Mouse (Mus musculus): ENCODE data around the gene Gm5148. TPM values are rescaled to one million over a fixed set of nuclear protein-coding genes. Genes with fewer than 3 reads are reported as not detected.

Gm5148 gene
- total and polyA plus RNA-seq, 3 experiments = 1.0 to 147 TPM; not detected in 1

DNA sequence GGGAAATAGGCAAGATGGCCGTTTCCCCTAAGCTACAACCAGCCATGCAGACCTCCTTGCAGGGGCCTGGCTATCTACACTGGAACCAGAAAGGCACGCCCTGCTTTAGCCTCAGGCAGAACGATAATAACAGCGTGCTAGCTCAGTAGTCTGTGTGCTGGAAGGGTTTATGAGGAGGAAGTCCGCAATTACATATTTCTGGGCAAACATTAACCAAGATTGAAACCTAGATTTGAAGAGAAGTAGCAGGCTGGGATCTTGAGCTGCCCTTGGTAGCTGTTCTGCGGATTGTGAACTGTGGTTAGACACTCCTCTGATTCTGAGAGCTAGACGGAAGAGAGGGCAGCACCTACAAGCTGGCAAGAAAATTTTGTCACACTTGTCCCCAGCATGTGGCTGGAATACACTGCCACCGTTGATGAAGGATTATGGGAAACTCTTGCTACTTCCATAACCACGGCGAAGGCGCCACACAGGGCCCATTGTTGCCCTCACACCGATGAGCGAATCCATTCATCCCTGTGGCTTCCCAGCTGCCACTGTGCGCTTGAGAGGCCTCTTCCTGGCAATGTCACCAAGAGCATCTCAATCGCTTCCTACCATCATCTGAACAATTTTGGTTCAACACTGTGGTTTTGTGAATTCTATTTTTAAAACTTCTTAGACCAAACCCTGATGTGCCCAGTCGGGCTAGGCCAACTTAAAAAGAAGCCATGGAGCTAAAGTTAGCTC, 23.9 kb upstream of the Gm5148 start:
- Histone ChIP-seq H3K4me1 (ENCODE audit: control insufficient read depth in 1 of 2, insufficient read depth in 2 of 2, low read length in 2 of 2) (peaks cover 19 to 39% of the 10 kb centered on the region in 2 experiments), H3K9me3 (replicated peaks; ENCODE audit: insufficient read depth, low read length) (no peaks in the 10 kb centered on the region), H3K36me3 (ENCODE audit: control insufficient read depth in 1 of 2, insufficient read depth in 2 of 2, low read length in 2 of 2) (peaks cover 0 to 36% of the 10 kb centered on the region in 2 experiments; a peak in 2 of 4 replicates), H3K9ac (ENCODE audit: control insufficient read depth, low read depth, low read length, poor library complexity, severe bottlenecking) (peak overlapping the region; percentile 63), H3K79me2 (ENCODE audit: control insufficient read depth, insufficient read depth, low read length, poor library complexity) (no peaks in the 10 kb centered on the region), H3K27me3 (ENCODE audit: control insufficient read depth in 1 of 2, insufficient read depth in 2 of 2, low read length in 2 of 2) (no peaks in the 10 kb centered on the region), H3K27ac (ENCODE audit: control insufficient read depth, low read depth, low read length) (peak overlapping the region; percentile 97), H3K4me3 (ENCODE audit: control insufficient read depth in 1 of 2, insufficient read depth in 1 of 2, low read depth in 2 of 2, low read length in 2 of 2) (no peak overlapping the region)
- peak; percentile 95 for DNase-seq (ENCODE audit: low read depth, low spot score)
- TF ChIP-seq GABPA (IDR thresholded peaks at IDR 0.05; ENCODE audit: low read depth, low read length) = no peak
- TF ChIP-seq EP300 (IDR thresholded peaks at IDR 0.05; ENCODE audit: low read depth in 1 of 2, low read length in 2 of 2) = peak; percentile 83 to 86
- TF ChIP-seq BHLHE40 (IDR thresholded peaks at IDR 0.05; ENCODE audit: borderline replicate concordance, low read depth, low read length) = peak; percentile 64
- no peak for TF ChIP-seq SMC3 (IDR thresholded peaks at IDR 0.05; ENCODE audit: low read depth, low read length)
- no peak for TF ChIP-seq ZC3H11A (IDR thresholded peaks at IDR 0.05; ENCODE audit: low read depth, low read length)
- TF ChIP-seq CTCF (IDR thresholded peaks at IDR 0.05 in 2 of 3, conservative IDR thresholded peaks at IDR 0.05 in 1 of 3; ENCODE audit: control insufficient read depth in 1 of 3, insufficient read depth in 1 of 3, low read depth in 2 of 3, low read length in 3 of 3, poor library complexity in 1 of 3, severe bottlenecking in 1 of 3) = no peak
- TF ChIP-seq UBTF (IDR thresholded peaks at IDR 0.05; ENCODE audit: borderline replicate concordance, insufficient read depth, low read depth, low read length) = no peak
- TF ChIP-seq NELFE (IDR thresholded peaks at IDR 0.05; ENCODE audit: low read depth, low read length) = peak; percentile 75
- peak; percentile 47; the same call in 1 of the 2 replicates for TF ChIP-seq POLR2AphosphoS2 (IDR thresholded peaks at IDR 0.05; ENCODE audit: low read length)
- peak; percentile 70 for TF ChIP-seq TCF12 (IDR thresholded peaks at IDR 0.05; ENCODE audit: low read depth, low read length)
- TF ChIP-seq GATA1 (IDR thresholded peaks at IDR 0.05; ENCODE audit: low read depth, low read length) = peak; percentile 82
- peak; percentile 88 for TF ChIP-seq RCOR1 (IDR thresholded peaks at IDR 0.05; ENCODE audit: low read depth, low read length)
- TF ChIP-seq MAZ (IDR thresholded peaks at IDR 0.05; ENCODE audit: low read depth, low read length) = no peak
- TF ChIP-seq ZKSCAN1 (IDR thresholded peaks at IDR 0.05; ENCODE audit: low read depth, low read length) = no peak
- peak; percentile 60; the same call in 1 of the 2 replicates for TF ChIP-seq TBP (IDR thresholded peaks at IDR 0.05; ENCODE audit: low read depth, low read length)
- peak; percentile 53; the same call in 1 of the 2 replicates for TF ChIP-seq MYB (IDR thresholded peaks at IDR 0.05; ENCODE audit: low read depth, low read length)
- no peak for TF ChIP-seq ZNF384 (IDR thresholded peaks at IDR 0.05; ENCODE audit: low read depth, low read length)
- TF ChIP-seq MAFK (IDR thresholded peaks at IDR 0.05; ENCODE audit: borderline replicate concordance, low read depth, low read length) = 0 out of 2 replicates have a peak, but pooled peaks have one; percentile 13
- peak; percentile 13; the same call in 1 of the 2 replicates for TF ChIP-seq MEF2A (IDR thresholded peaks at IDR 0.05; ENCODE audit: extremely low read depth, insufficient replicate concordance, low read depth, low read length, poor library complexity, severe bottlenecking)
- no peak for TF ChIP-seq ZMIZ1 (IDR thresholded peaks at IDR 0.05; ENCODE audit: low read depth, low read length)
- peak in 1 of 2 experiments; percentile 78; a peak in 2 of 4 replicates for TF ChIP-seq POLR2A (IDR thresholded peaks at IDR 0.05; ENCODE audit: control insufficient read depth in 1 of 2, insufficient read depth in 1 of 2, low read depth in 1 of 2, low read length in 2 of 2, poor library complexity in 1 of 2)
- peak; percentile 85 for TF ChIP-seq MXI1 (IDR thresholded peaks at IDR 0.05; ENCODE audit: low read depth, low read length)
- TF ChIP-seq USF2 (IDR thresholded peaks at IDR 0.05; ENCODE audit: borderline replicate concordance in 1 of 2, insufficient read depth in 1 of 2, low read depth in 1 of 2, low read length in 2 of 2) = no peak
- no peak for TF ChIP-seq JUND (IDR thresholded peaks at IDR 0.05; ENCODE audit: low read depth, low read length)
- TF ChIP-seq CHD1 (IDR thresholded peaks at IDR 0.05; ENCODE audit: low read depth, low read length) = no peak
- TF ChIP-seq RAD21 (IDR thresholded peaks at IDR 0.05; ENCODE audit: low read depth, low read length) = no peak
- peak; percentile 25; the same call in 1 of the 2 replicates for TF ChIP-seq ELF1 (IDR thresholded peaks at IDR 0.05; ENCODE audit: low read depth, low read length)
- TF ChIP-seq TAL1 (IDR thresholded peaks at IDR 0.05; ENCODE audit: low read length) = peak; percentile 71
- 0 out of 2 replicates have a peak, but pooled peaks have one; percentile 12 for TF ChIP-seq HCFC1 (IDR thresholded peaks at IDR 0.05; ENCODE audit: low read depth, low read length)
- peak; percentile 87 for TF ChIP-seq ETS1 (IDR thresholded peaks at IDR 0.05; ENCODE audit: low read depth, low read length)
- no peak for TF ChIP-seq NRF1 (IDR thresholded peaks at IDR 0.05; ENCODE audit: insufficient read depth, low read depth, low read length, poor library complexity, severe bottlenecking)
- no peak for TF ChIP-seq E2F4 (IDR thresholded peaks at IDR 0.05; ENCODE audit: borderline replicate concordance, low read depth, low read length)
- peak; percentile 91 for TF ChIP-seq MAX (IDR thresholded peaks at IDR 0.05; ENCODE audit: low read length)
- TF ChIP-seq CHD2 (IDR thresholded peaks at IDR 0.05; ENCODE audit: low read length) = no peak
- TF ChIP-seq MYC (IDR thresholded peaks at IDR 0.05; ENCODE audit: low read depth, low read length) = peak; percentile 94
- TF ChIP-seq KAT2A (conservative IDR thresholded peaks at IDR 0.05; ENCODE audit: low read depth, low read length) = no peak

Measured in MEL (cell line).